Mouse (Mus musculus): ENCODE data around the gene Tpi1.

Gene Tpi1

GRCm38 (mm10) chr6:124779222-124779983 lies 34.7 kb downstream of the Tpi1 start, which contains the start of gene Lrrc23:
Gene Lrrc23, minus strand, starts transcription at chr6:124779727.
- no peak for DNase-seq (ENCODE audit: low spot score in 2 of 2)

- no peak for DNase-seq (ENCODE audit: low spot score in 2 of 2)
These were observed 43.6 kb downstream of the Tpi1 start for GRCm38 (mm10) chr6:124770511-124770910.

DNA sequence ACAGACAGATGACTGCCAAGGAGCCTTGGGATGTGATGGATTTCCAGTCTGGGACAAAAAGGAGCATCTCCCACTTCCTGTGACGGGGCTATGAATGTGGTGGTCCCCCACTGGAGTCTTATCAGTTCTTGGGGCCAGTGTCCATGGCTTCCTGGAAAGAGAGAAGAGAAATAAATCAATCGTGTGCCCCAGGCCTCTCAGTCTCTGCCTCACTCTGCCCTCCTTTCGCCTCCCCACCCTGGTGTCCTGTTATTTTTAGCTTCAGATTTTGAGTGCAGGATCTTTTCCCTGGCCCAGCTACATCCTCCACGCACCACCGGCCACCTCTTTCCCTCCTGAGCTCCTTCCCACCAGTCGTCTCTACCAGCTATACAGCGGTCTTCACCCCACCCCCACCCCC lies 44.1 kb downstream of the Tpi1 start:
- no peak for DNase-seq (ENCODE audit: low spot score in 2 of 2)

- peak; percentile 76 to 79 for DNase-seq (ENCODE audit: low spot score in 2 of 2)
These were observed 44.9 kb downstream of the Tpi1 start, which contains the start of gene Eno2 for GRCm38 (mm10) chr6:124769101-124769765. Gene Eno2, minus strand, starts transcription at chr6:124769673.

DNA sequence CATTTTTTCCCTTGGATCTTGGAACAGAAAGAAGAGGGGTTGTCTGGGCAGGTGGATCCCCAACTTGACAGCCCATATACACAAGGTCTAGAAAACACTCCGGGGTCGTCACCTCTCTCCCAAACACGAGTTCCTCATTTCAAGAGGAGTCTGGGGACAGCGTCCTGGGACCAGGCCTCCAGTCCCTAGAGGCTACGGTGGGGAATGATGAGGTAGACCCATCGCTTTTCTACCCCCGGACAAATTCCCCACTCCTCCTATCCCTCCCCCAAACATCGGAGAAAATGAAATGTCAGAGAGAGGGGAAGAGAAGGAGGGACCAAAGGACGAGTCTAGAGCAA lies 45.4 kb downstream of the Tpi1 start:
- no peak for DNase-seq (ENCODE audit: low spot score in 2 of 2)

GRCm38 (mm10) chr6:124767920-124768703 lies 46.0 kb downstream of the Tpi1 start:
- DNase-seq (ENCODE audit: low spot score in 2 of 2) = no peak

DNA sequence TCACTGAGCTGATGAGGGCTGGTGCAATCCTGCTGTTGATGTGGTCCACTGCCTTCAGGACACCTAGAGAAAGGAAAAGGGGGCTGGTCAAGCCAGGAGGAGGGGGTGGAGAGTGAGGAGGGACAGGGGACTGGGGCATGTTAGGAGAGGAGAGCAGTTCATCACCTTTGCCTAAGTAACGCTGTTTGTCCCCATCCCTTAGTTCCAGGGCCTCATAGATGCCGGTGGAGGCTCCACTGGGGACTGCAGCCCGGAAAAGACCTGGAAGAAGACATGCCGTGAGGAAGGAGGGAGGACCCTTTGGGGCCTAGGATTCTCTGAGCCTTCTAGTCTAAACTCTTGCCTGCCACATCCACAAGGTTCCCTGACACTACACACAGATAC lies 46.6 kb downstream of the Tpi1 start:
- DNase-seq (ENCODE audit: low spot score in 2 of 2) = no peak

DNA sequence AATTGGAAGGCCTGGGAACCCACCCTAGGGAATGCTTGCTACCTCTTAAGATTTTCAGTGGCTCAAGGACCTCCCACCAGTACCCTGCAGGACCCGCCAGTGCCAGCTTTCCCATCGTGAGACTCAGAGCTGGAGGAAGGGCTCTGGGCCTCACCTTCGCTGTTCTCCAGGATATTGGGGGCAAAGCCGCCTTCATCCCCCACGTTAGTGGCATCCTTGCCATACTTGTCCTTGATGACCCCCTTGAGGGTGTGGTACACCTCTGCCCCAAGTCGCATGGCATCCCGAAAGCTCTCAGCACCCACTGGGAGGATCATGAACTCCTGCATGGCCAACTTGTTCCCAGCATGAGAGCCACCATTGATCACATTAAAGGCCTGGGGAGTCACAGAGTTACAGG lies 48.1 kb downstream of the Tpi1 start:
- DNase-seq (ENCODE audit: low spot score in 2 of 2) = no peak
